Mouse (Mus musculus) forebrain, embryonic 16.5 days (tissue): ENCODE measurements around the gene Klhl31. TPM values are rescaled to one million over a fixed set of nuclear protein-coding genes. Genes with fewer than 3 reads are reported as not detected.

Source experiments
- ATAC-seq: fragments of 200-750 bp; cut with Nextera tagmentation; 2 replicates; pipeline ENCODE4 v1.8.0; 2017; ENCODE audit warnings: mild to moderate bottlenecking, moderate library complexity
- H3K27ac ChIP-seq: fragments of 300-500 bp; sonication (generic); 2 replicates; pipeline ENCODE4 v1.5.1; 2014; ENCODE audit warnings: low read length, control low read depth
- H3K27me3 ChIP-seq: fragments of 300-500 bp; sonication (generic); replicated peaks from 2 replicates; pipeline ENCODE4 v1.6.1; 2014; ENCODE audit warnings: low read length; ENCODE audit not compliant: control insufficient read depth, insufficient read depth
- H3K36me3 ChIP-seq: fragments of 300-500 bp; sonication (generic); 2 replicates; pipeline ENCODE4 v1.6.1; 2014; ENCODE audit not compliant: control insufficient read depth, insufficient read depth
- H3K4me1 ChIP-seq: fragments of 300-500 bp; sonication (generic); replicated peaks from 2 replicates; pipeline ENCODE4 v1.6.1; 2014; ENCODE audit warnings: low read length; ENCODE audit not compliant: control insufficient read depth, insufficient read depth
- H3K4me2 ChIP-seq: fragments of 300-500 bp; sonication (generic); 2 replicates; pipeline ENCODE4 v1.6.1; 2014; ENCODE audit warnings: mild to moderate bottlenecking, low read length, control low read depth
- H3K4me3 ChIP-seq: fragments of 300-500 bp; sonication (generic); replicated peaks from 2 replicates; pipeline ENCODE4 v1.5.1; 2014; ENCODE audit warnings: mild to moderate bottlenecking, low read length, control low read depth
- H3K9ac ChIP-seq: fragments of 300-500 bp; sonication (generic); replicated peaks from 2 replicates; pipeline ENCODE4 v1.6.1; 2014; ENCODE audit warnings: low read depth, low read length, control low read depth
- H3K9me3 ChIP-seq: fragments of 300-500 bp; sonication (generic); 2 replicates; pipeline ENCODE4 v1.6.1; 2016; ENCODE audit warnings: low read length; ENCODE audit not compliant: control insufficient read depth
- WGBS: fragments of 180-500 bp; shearing (Covaris S2); extraction: QIAGEN DNeasy Blood & Tissue Kit; methylation state at CpG from one replicate; pipeline ENCODE4 v1.1.7; 2014; 5-methylcytosine and 5-hydroxymethylcytosine counted together
- polyA plus RNA-seq: library from polyadenylated mRNA; unstranded; fragments of >200 nt; fragmentation: Nextera tagmentation; extraction: Ambion mirVana; gene quantifications from 2 replicates; pipeline ENCODE4 v1.2.1, GENCODE M21; 2015

Klhl31 gene
- polyA plus RNA-seq, 1 experiment from 2014 or later = 0.04 TPM

GRCm38 (mm10) chr9:77671004-77671403, 34.7 kb downstream of the Klhl31 start:
- no peak for ATAC-seq
- WGBS = 94% methylated on average over 5 of the region's 5 CpGs

GRCm38 (mm10) chr9:77673218-77673617, 36.9 kb downstream of the Klhl31 start:
- Histone ChIP-seq H3K9me3 (peaks cover 4% of the 10 kb centered on the region; the same call in 1 of the 2 replicates), H3K27me3 (no peaks in the 10 kb centered on the region), H3K9ac (no peak overlapping the region), H3K4me3 (no peak overlapping the region), H3K27ac (no peak overlapping the region), H3K36me3 (no peaks in the 10 kb centered on the region), H3K4me2 (no peak overlapping the region), H3K4me1 (no peaks in the 10 kb centered on the region)
- ATAC-seq = no peak
- WGBS = 87% methylated on average over 4 of the region's 4 CpGs

More at GRCm38 (mm10) chr9:77671004-77671403, 34.7 kb downstream of the Klhl31 start:
- Histone ChIP-seq H3K27me3 (no peaks in the 10 kb centered on the region), H3K4me3 (no peak overlapping the region), H3K4me2 (no peak overlapping the region), H3K9me3 (peaks cover 4% of the 10 kb centered on the region; the same call in 1 of the 2 replicates), H3K36me3 (no peaks in the 10 kb centered on the region), H3K27ac (no peak overlapping the region), H3K4me1 (no peaks in the 10 kb centered on the region), H3K9ac (no peak overlapping the region)

- H3K9me3 ChIP-seq = peaks cover 4% of the 10 kb centered on the region; the same call in 1 of the 2 replicates
- 80% methylated on average over 2 of the region's 2 CpGs for WGBS
- no peak overlapping the region for H3K27ac ChIP-seq
- no peaks in the 10 kb centered on the region for H3K4me1 ChIP-seq
- no peak for ATAC-seq
- H3K4me2 ChIP-seq = no peak overlapping the region
- H3K27me3 ChIP-seq = no peaks in the 10 kb centered on the region
- H3K36me3 ChIP-seq = no peaks in the 10 kb centered on the region
- H3K4me3 ChIP-seq = no peak overlapping the region
- no peak overlapping the region for H3K9ac ChIP-seq
These were observed 37.7 kb downstream of the Klhl31 start for GRCm38 (mm10) chr9:77673986-77674385.

GRCm38 (mm10) chr9:77684938-77685337, 48.6 kb downstream of the Klhl31 start:
- Histone ChIP-seq H3K36me3 (no peaks in the 10 kb centered on the region), H3K9me3 (no peaks in the 10 kb centered on the region), H3K27me3 (no peaks in the 10 kb centered on the region), H3K9ac (no peak overlapping the region), H3K4me2 (no peak overlapping the region), H3K27ac (no peak overlapping the region), H3K4me1 (no peaks in the 10 kb centered on the region), H3K4me3 (no peak overlapping the region)
- ATAC-seq = no peak
- 87% methylated on average over 4 of the region's 4 CpGs for WGBS

GRCm38 (mm10) chr9:77685825-77686500, 49.7 kb downstream of the Klhl31 start:
- 86% methylated on average over 5 of the region's 5 CpGs for WGBS
- no peak for ATAC-seq

GRCm38 (mm10) chr9:77692707-77693106, 56.4 kb downstream of the Klhl31 start:
- H3K4me3 ChIP-seq = no peak overlapping the region
- H3K4me2 ChIP-seq = no peak overlapping the region
- WGBS = 81% methylated on average over 7 of the region's 7 CpGs
- H3K27me3 ChIP-seq = no peaks in the 10 kb centered on the region
- H3K36me3 ChIP-seq = no peaks in the 10 kb centered on the region
- no peak overlapping the region for H3K9ac ChIP-seq
- no peaks in the 10 kb centered on the region for H3K9me3 ChIP-seq
- no peaks in the 10 kb centered on the region for H3K4me1 ChIP-seq
- no peak for ATAC-seq
- H3K27ac ChIP-seq = no peak overlapping the region

More at GRCm38 (mm10) chr9:77685825-77686500, 49.7 kb downstream of the Klhl31 start:
- no peaks in the 10 kb centered on the region for H3K36me3 ChIP-seq
- H3K4me1 ChIP-seq = no peaks in the 10 kb centered on the region
- H3K9ac ChIP-seq = no peak overlapping the region
- no peak overlapping the region for H3K27ac ChIP-seq
- no peaks in the 10 kb centered on the region for H3K27me3 ChIP-seq
- H3K9me3 ChIP-seq = no peaks in the 10 kb centered on the region
- H3K4me3 ChIP-seq = no peak overlapping the region
- no peak overlapping the region for H3K4me2 ChIP-seq

- H3K4me2 ChIP-seq = no peak overlapping the region
- no peaks in the 10 kb centered on the region for H3K27me3 ChIP-seq
- no peaks in the 10 kb centered on the region for H3K36me3 ChIP-seq
- no peaks in the 10 kb centered on the region for H3K9me3 ChIP-seq
- no peaks in the 10 kb centered on the region for H3K4me1 ChIP-seq
- ATAC-seq = no peak
- no peak overlapping the region for H3K9ac ChIP-seq
- no peak overlapping the region for H3K4me3 ChIP-seq
- WGBS = 94% methylated on average over 1 of the region's 1 CpGs
- H3K27ac ChIP-seq = no peak overlapping the region
These were observed 57.1 kb downstream of the Klhl31 start for GRCm38 (mm10) chr9:77693405-77693804.

GRCm38 (mm10) chr9:77695586-77695985, 59.3 kb downstream of the Klhl31 start:
- WGBS = 80% methylated on average over 5 of the region's 5 CpGs
- no peaks in the 10 kb centered on the region for H3K27me3 ChIP-seq
- no peak overlapping the region for H3K9ac ChIP-seq
- no peaks in the 10 kb centered on the region for H3K4me1 ChIP-seq
- H3K36me3 ChIP-seq = no peaks in the 10 kb centered on the region
- H3K27ac ChIP-seq = no peak overlapping the region
- ATAC-seq = no peak
- no peaks in the 10 kb centered on the region for H3K9me3 ChIP-seq
- H3K4me2 ChIP-seq = no peak overlapping the region
- no peak overlapping the region for H3K4me3 ChIP-seq

GRCm38 (mm10) chr9:77703476-77703875, 67.2 kb downstream of the Klhl31 start:
- 88% methylated on average over 4 of the region's 4 CpGs for WGBS
- H3K27me3 ChIP-seq = no peaks in the 10 kb centered on the region
- no peak overlapping the region for H3K9ac ChIP-seq

More at GRCm38 (mm10) chr9:77703476-77703875, 67.2 kb downstream of the Klhl31 start:
- no peaks in the 10 kb centered on the region for H3K4me1 ChIP-seq
- no peak overlapping the region for H3K27ac ChIP-seq
- no peaks in the 10 kb centered on the region for H3K36me3 ChIP-seq
- no peaks in the 10 kb centered on the region for H3K9me3 ChIP-seq
- no peak overlapping the region for H3K4me2 ChIP-seq
- ATAC-seq = no peak
- H3K4me3 ChIP-seq = no peak overlapping the region
